Mouse (Mus musculus): ENCODE measurements at regions not wholly inside any gene's neighbourhood (a gene's known extent, or its start where the extent isn't known, plus 50 kb on each side); places are given as distances from the start of the nearest gene placed in this dataset.

GRCm38 (mm10) chr10:67417529-67417928 lies 117.7 kb upstream of the Egr2 start:
- Histone ChIP-seq H3K36me3 (ENCODE audit: control insufficient read depth, insufficient read depth, low read length) (no peaks in the 10 kb centered on the region), H3K4me3 (replicated peaks; ENCODE audit: low read depth, low read length) (no peak overlapping the region), H3K4me1 (ENCODE audit: control insufficient read depth, insufficient read depth, low read length) (no peaks in the 10 kb centered on the region), H3K27ac (replicated peaks; ENCODE audit: low read depth, low read length) (no peak overlapping the region), H3K9me3 (ENCODE audit: control insufficient read depth, low read length) (no peaks in the 10 kb centered on the region), H3K9ac (replicated peaks; ENCODE audit: low read length) (no peak overlapping the region), H3K4me2 (ENCODE audit: low read length) (no peak overlapping the region), H3K27me3 (ENCODE audit: control insufficient read depth, insufficient read depth, low read length) (no peaks in the 10 kb centered on the region)
- ATAC-seq (ENCODE audit: low FRiP score, low TSS enrichment): no peak
- no peak for DNase-seq
- WGBS: 90% methylated on average over 8 of the region's 8 CpGs

DNA sequence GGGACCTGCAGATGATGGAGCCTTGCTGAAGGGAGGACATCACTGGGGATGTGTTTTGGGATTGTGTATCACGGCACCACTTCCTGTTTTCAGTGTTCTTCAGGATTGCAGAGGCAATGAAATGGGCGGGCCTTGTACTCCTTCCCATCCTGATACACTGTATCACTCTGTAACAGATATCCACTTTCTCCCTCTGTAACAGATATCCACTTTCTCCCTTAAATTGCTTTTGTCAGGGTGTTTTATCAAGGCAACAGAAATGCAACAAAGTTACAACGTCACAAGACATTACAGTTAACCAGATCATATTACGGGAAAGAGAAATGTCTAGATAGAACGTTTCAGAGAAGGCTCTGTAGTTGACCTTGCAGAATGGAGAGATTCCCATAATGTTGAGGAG lies 114.5 kb upstream of the Egr2 start:
- WGBS: 94% methylated on average over 5 of the region's 5 CpGs
- Histone ChIP-seq H3K9ac (replicated peaks; ENCODE audit: low read length) (no peak overlapping the region), H3K4me3 (replicated peaks; ENCODE audit: low read depth, low read length) (no peak overlapping the region), H3K9me3 (ENCODE audit: control insufficient read depth, low read length) (no peaks in the 10 kb centered on the region), H3K4me1 (ENCODE audit: control insufficient read depth, insufficient read depth, low read length) (no peaks in the 10 kb centered on the region), H3K4me2 (ENCODE audit: low read length) (no peak overlapping the region), H3K27ac (replicated peaks; ENCODE audit: low read depth, low read length) (no peak overlapping the region), H3K27me3 (ENCODE audit: control insufficient read depth, insufficient read depth, low read length) (no peaks in the 10 kb centered on the region), H3K36me3 (ENCODE audit: control insufficient read depth, insufficient read depth, low read length) (no peaks in the 10 kb centered on the region)
- ATAC-seq (ENCODE audit: low FRiP score, low TSS enrichment): no peak
- no peak for DNase-seq

DNA sequence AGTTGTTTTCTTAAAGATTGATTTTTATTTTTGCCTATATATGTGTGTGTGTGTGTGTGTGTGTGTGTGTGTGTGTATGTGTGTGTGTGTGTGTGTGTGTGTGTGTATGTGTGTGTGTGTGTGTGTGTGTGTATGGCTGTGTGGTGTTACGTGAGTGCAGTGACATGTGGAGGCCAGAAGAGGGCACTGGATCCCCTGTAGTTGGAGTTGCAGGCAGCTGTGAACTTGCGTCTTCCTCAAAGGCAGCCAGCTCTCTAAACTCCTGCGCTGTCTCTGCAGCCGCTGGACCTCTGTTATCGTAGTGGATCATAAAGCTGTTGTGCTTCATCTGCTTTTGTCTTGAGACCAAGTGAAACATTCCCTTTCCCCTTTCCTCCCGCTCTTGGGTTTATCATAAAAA lies 109.9 kb upstream of the Egr2 start:
- Histone ChIP-seq H3K27me3 (ENCODE audit: control insufficient read depth, insufficient read depth, low read length) (no peaks in the 10 kb centered on the region), H3K9ac (replicated peaks; ENCODE audit: low read length) (no peak overlapping the region), H3K4me3 (replicated peaks; ENCODE audit: low read depth, low read length) (no peak overlapping the region), H3K27ac (replicated peaks; ENCODE audit: low read depth, low read length) (no peak overlapping the region), H3K9me3 (ENCODE audit: control insufficient read depth, low read length) (no peaks in the 10 kb centered on the region), H3K36me3 (ENCODE audit: control insufficient read depth, insufficient read depth, low read length) (no peaks in the 10 kb centered on the region), H3K4me1 (ENCODE audit: control insufficient read depth, insufficient read depth, low read length) (no peaks in the 10 kb centered on the region), H3K4me2 (ENCODE audit: low read length) (no peak overlapping the region)
- ATAC-seq (ENCODE audit: low FRiP score, low TSS enrichment): no peak
- WGBS: 97% methylated on average over 6 of the region's 6 CpGs
- no peak for DNase-seq

DNA sequence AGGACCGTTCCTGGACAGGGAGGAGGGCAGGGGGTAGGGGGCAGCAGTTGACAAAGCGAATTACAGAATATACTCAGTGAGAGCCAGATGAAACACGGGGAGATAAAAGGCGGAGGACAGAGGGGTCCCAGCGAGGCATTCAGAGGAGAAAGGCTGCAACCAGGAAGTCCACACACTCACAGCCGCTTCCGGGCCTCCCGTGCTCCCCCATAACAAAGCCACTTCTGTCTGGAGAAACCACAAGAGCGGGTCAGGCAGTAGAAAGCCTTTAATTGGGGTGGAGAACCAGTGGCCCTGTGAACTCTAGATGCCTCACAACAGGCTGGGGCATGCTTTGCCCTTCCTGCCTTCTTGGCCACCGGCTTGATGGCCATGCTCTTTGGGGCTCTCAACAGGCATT lies 108.1 kb upstream of the Egr2 start:
- Histone ChIP-seq H3K9me3 (ENCODE audit: control insufficient read depth, low read length) (no peaks in the 10 kb centered on the region), H3K4me1 (ENCODE audit: control insufficient read depth, insufficient read depth, low read length) (no peaks in the 10 kb centered on the region), H3K36me3 (ENCODE audit: control insufficient read depth, insufficient read depth, low read length) (no peaks in the 10 kb centered on the region), H3K27ac (replicated peaks; ENCODE audit: low read depth, low read length) (no peak overlapping the region), H3K27me3 (ENCODE audit: control insufficient read depth, insufficient read depth, low read length) (no peaks in the 10 kb centered on the region), H3K9ac (replicated peaks; ENCODE audit: low read length) (no peak overlapping the region), H3K4me3 (replicated peaks; ENCODE audit: low read depth, low read length) (no peak overlapping the region), H3K4me2 (ENCODE audit: low read length) (no peak overlapping the region)
- WGBS: 22% methylated on average over 10 of the region's 10 CpGs
- DNase-seq: no peak
- ATAC-seq (ENCODE audit: low FRiP score, low TSS enrichment): no peak

GRCm38 (mm10) chr10:67430805-67431204 lies 104.5 kb upstream of the Egr2 start:
- WGBS: 89% methylated on average over 2 of the region's 2 CpGs
- Histone ChIP-seq H3K36me3 (ENCODE audit: control insufficient read depth, insufficient read depth, low read length) (no peaks in the 10 kb centered on the region), H3K27me3 (ENCODE audit: control insufficient read depth, insufficient read depth, low read length) (no peaks in the 10 kb centered on the region), H3K27ac (replicated peaks; ENCODE audit: low read depth, low read length) (no peak overlapping the region), H3K4me3 (replicated peaks; ENCODE audit: low read depth, low read length) (no peak overlapping the region), H3K9me3 (ENCODE audit: control insufficient read depth, low read length) (no peaks in the 10 kb centered on the region), H3K4me1 (ENCODE audit: control insufficient read depth, insufficient read depth, low read length) (no peaks in the 10 kb centered on the region), H3K9ac (replicated peaks; ENCODE audit: low read length) (no peak overlapping the region), H3K4me2 (ENCODE audit: low read length) (no peak overlapping the region)
- ATAC-seq (ENCODE audit: low FRiP score, low TSS enrichment): no peak
- DNase-seq: no peak

DNA sequence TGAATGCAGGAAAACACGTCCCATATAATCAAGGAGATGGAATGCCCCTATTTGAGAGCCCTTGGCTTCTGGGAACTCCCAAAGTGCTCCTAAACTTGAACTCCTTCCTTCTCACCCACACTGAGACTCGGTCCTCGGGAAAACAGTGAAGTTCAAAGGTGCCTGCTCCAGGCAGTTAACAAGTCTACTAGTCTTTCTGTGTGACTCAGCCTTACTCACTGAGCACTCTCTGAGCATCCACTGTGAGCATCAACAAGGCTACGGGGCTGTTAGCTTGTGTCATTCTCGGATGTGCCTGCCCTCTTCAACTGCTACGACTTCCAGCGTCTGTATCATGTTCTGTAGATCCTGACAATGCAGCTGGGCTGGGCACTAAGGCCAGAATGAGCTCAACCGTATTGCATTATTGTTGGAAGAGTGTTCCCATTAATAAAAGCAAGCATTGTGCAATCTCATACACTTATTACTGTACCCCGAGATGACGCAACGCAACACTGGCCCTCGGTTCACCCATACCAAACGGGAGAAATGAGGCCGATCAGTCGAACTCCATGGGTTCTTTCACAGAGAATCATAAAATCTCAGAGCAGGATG lies 96.1 kb upstream of the Egr2 start:
- H3K27me3 ChIP-seq (ENCODE audit: control insufficient read depth, insufficient read depth, low read length): no peaks in the 10 kb centered on the region
- 94% methylated on average over 15 of the region's 15 CpGs for WGBS
- no peak overlapping the region for H3K4me2 ChIP-seq (ENCODE audit: low read length)
- H3K9ac ChIP-seq (replicated peaks; ENCODE audit: low read length): no peak overlapping the region
- H3K4me3 ChIP-seq (replicated peaks; ENCODE audit: low read depth, low read length): no peak overlapping the region
- DNase-seq (no peak), ATAC-seq (ENCODE audit: low FRiP score, low TSS enrichment) (no peak)
- H3K36me3 ChIP-seq (ENCODE audit: control insufficient read depth, insufficient read depth, low read length): no peaks in the 10 kb centered on the region
- H3K9me3 ChIP-seq (ENCODE audit: control insufficient read depth, low read length): no peaks in the 10 kb centered on the region
- H3K4me1 ChIP-seq (ENCODE audit: control insufficient read depth, insufficient read depth, low read length): no peaks in the 10 kb centered on the region
- H3K27ac ChIP-seq (replicated peaks; ENCODE audit: low read depth, low read length): no peak overlapping the region

DNA sequence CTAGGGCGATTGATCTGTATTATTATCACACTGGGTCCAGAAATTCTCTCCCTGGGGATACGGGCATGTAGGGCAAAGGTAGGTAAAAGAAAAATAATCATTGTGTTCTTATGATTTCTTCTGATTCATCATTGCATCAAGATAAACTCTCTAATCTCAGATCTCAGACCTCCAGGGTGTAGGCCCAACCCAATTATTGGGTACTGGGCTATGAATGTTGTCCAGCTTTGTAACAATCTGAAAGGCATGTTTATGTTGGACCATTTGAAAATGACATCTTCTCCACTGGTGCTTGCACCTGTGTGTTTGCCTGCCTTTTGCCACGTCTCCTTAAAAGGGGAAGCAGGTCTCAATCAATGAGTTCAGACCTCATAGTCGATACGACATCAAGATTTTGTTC lies 95.4 kb upstream of the Egr2 start:
- ATAC-seq (ENCODE audit: low FRiP score, low TSS enrichment) (no peak), DNase-seq (no peak)
- H3K36me3 ChIP-seq (ENCODE audit: control insufficient read depth, insufficient read depth, low read length): no peaks in the 10 kb centered on the region

GRCm38 (mm10) chr10:67441243-67441642 lies 94.0 kb upstream of the Egr2 start:
- 77% methylated on average over 7 of the region's 7 CpGs for WGBS
- no peak for ATAC-seq (ENCODE audit: low FRiP score, low TSS enrichment)
- no peak overlapping the region for H3K4me2 ChIP-seq (ENCODE audit: low read length)

More for the DNA sequence above, 95.4 kb upstream of the Egr2 start:
- Histone ChIP-seq H3K4me1 (ENCODE audit: control insufficient read depth, insufficient read depth, low read length) (no peaks in the 10 kb centered on the region), H3K4me2 (ENCODE audit: low read length) (no peak overlapping the region), H3K9me3 (ENCODE audit: control insufficient read depth, low read length) (no peaks in the 10 kb centered on the region), H3K27me3 (ENCODE audit: control insufficient read depth, insufficient read depth, low read length) (no peaks in the 10 kb centered on the region), H3K4me3 (replicated peaks; ENCODE audit: low read depth, low read length) (no peak overlapping the region), H3K27ac (replicated peaks; ENCODE audit: low read depth, low read length) (no peak overlapping the region), H3K9ac (replicated peaks; ENCODE audit: low read length) (no peak overlapping the region)
- 90% methylated on average over 5 of the region's 5 CpGs for WGBS

DNA sequence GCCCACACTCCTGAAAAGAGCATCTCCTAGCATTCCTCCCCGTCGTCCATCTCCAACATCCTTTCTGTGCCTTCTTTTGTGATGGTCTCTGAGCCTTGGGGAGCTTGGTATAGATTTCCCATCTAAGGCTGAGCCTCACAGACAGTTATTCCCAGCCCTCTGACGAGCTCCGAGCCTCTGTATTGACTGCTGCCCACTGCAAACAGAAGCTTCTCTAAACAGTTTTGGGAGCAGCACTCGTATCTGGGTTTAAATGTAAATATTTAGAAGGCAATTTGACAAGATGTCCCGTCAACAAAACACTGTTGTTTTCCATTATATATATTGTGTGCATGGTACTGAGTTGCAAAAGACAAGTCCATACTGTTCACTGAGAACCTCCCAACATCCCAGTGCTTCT lies 86.4 kb upstream of the Egr2 start:
- no peak overlapping the region for H3K4me2 ChIP-seq (ENCODE audit: low read length)
- no peaks in the 10 kb centered on the region for H3K36me3 ChIP-seq (ENCODE audit: control insufficient read depth, insufficient read depth, low read length)
- H3K9me3 ChIP-seq (ENCODE audit: control insufficient read depth, low read length): no peaks in the 10 kb centered on the region
- H3K9ac ChIP-seq (replicated peaks; ENCODE audit: low read length): no peak overlapping the region
- no peaks in the 10 kb centered on the region for H3K4me1 ChIP-seq (ENCODE audit: control insufficient read depth, insufficient read depth, low read length)
- DNase-seq (no peak), ATAC-seq (ENCODE audit: low FRiP score, low TSS enrichment) (no peak)
- H3K27me3 ChIP-seq (ENCODE audit: control insufficient read depth, insufficient read depth, low read length): no peaks in the 10 kb centered on the region
- no peak overlapping the region for H3K27ac ChIP-seq (replicated peaks; ENCODE audit: low read depth, low read length)
- WGBS: 90% methylated on average over 6 of the region's 6 CpGs
- no peak overlapping the region for H3K4me3 ChIP-seq (replicated peaks; ENCODE audit: low read depth, low read length)

More at GRCm38 (mm10) chr10:67441243-67441642, 94.0 kb upstream of the Egr2 start:
- H3K27me3 ChIP-seq (ENCODE audit: control insufficient read depth, insufficient read depth, low read length): no peaks in the 10 kb centered on the region
- no peak overlapping the region for H3K27ac ChIP-seq (replicated peaks; ENCODE audit: low read depth, low read length)
- no peaks in the 10 kb centered on the region for H3K4me1 ChIP-seq (ENCODE audit: control insufficient read depth, insufficient read depth, low read length)
- no peak overlapping the region for H3K9ac ChIP-seq (replicated peaks; ENCODE audit: low read length)
- no peak for DNase-seq
- H3K4me3 ChIP-seq (replicated peaks; ENCODE audit: low read depth, low read length): no peak overlapping the region
- no peaks in the 10 kb centered on the region for H3K36me3 ChIP-seq (ENCODE audit: control insufficient read depth, insufficient read depth, low read length)
- H3K9me3 ChIP-seq (ENCODE audit: control insufficient read depth, low read length): no peaks in the 10 kb centered on the region

Measured in midbrain, embryonic 14.5 days (tissue).